Mouse (Mus musculus) left cerebral cortex, postnatal 10 days (tissue): Measurements from ENCODE around the gene Gm10439. TPM values are rescaled to one million over a fixed set of nuclear protein-coding genes. Genes with fewer than 3 reads are reported as not detected.
"Not testable (repeated sequence)": the region's sequence is repeated elsewhere in the genome, so short reads cannot be mapped to it uniquely, and the experiment has no call there.

Experiments used
- DNase-seq, 2 experiments: peaks; one replicate each; pipeline ENCODE4 v3.0.0; 2021 to 2022; ENCODE audit warnings: low spot score in 2 of 2, mixed read lengths in 1 of 2; ENCODE audit errors: extremely low spot score in 1 of 2
- intact Hi-C: fragments of 180-260 bp; cut with DNase I; formaldehyde crosslinking; loops from one replicate; pipeline ENCODE4 v1.15.1; 2025
- total RNA-seq, 2 experiments: library from RNA; stranded (reverse); gene quantifications; 2 replicates each; pipeline ENCODE4 v1.2.3; 2021

Gene Gm10439
- total RNA-seq = not detected

DNA sequence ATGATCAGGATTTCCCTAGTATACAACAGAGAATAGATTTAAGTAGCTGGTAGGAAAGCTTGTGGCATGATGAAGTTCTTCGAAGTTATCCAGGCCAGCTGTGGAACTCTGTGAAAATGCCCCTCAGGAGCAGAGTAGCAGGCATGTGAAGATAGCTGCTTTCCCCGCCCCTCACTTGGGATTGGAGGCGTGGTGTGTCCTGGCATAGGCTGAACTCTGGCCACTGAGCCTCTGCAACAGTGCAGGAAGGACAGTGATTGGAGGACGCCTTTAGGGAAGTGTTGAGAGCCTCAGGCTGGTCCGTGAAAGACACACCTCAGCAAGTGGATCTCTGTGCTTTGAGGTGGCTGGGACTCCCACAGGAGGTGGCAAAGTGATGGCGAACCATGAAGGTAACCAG lies at the start of gene Gm10439:
TSS of gene Gm10439 (plus strand) at position 301 of the 400 bp plus-strand sequence.
- DNase-seq, intact Hi-C loops: not testable (repeated sequence)

Other genes with a start within 250 kb of the Gm10439 start
- gene Gm15085, start 147.0 kb upstream of the Gm10439 start, total RNA-seq = not detected
- gene Gm15097, start 189.9 kb downstream of the Gm10439 start, total RNA-seq = not detected